Mouse (Mus musculus) monocyte, adult 5-6 weeks (primary cell): ENCODE measurements around the gene Ptpn14. TPM values are rescaled to one million over a fixed set of nuclear protein-coding genes. Genes with fewer than 3 reads are reported as not detected.

Experiments used
- ATAC-seq: fragments of 153-309, 156-312 bp; replicated peaks from 2 replicates; pipeline ENCODE4 v1.8.0; 2017; ENCODE audit warnings: mild to moderate bottlenecking; ENCODE audit not compliant: low TSS enrichment, insufficient number of reproducible peaks, severe bottlenecking, poor library complexity, low FRiP score
- total RNA-seq: library from RNA; stranded (forward); fragments of 200-1000, 200-491, 200-594 nt; gene quantifications from 3 replicates; pipeline ENCODE4 v1.2.3, GENCODE M21; 2017

The Ptpn14 gene
- total RNA-seq, 1 experiment from 2014 or later = 0.95 TPM

GRCm38 (mm10) chr1:189709001-189709400 is 19.1 kb upstream of the Ptpn14 start:
- ATAC-seq = no peak

GRCm38 (mm10) chr1:189715915-189716797 is 11.9 kb upstream of the Ptpn14 start:
- no peak for ATAC-seq

GRCm38 (mm10) chr1:189717546-189717945 is 10.5 kb upstream of the Ptpn14 start:
- ATAC-seq = no peak

GRCm38 (mm10) chr1:189718600-189718999 is 9.5 kb upstream of the Ptpn14 start:
- ATAC-seq = no peak

GRCm38 (mm10) chr1:189726121-189726520 is 1.9 kb upstream of the Ptpn14 start:
- ATAC-seq = no peak

GRCm38 (mm10) chr1:189727346-189727883 is 653 bp upstream of the Ptpn14 start:
- no peak for ATAC-seq

GRCm38 (mm10) chr1:189728784-189729115 is 682 bp downstream of the Ptpn14 start:
- no peak for ATAC-seq

- no peak for ATAC-seq
Measured at GRCm38 (mm10) chr1:189729141-189729815, 1.2 kb downstream of the Ptpn14 start.

- ATAC-seq = no peak
Measured at GRCm38 (mm10) chr1:189731697-189732096, 3.6 kb downstream of the Ptpn14 start.

- ATAC-seq = no peak
Measured at GRCm38 (mm10) chr1:189732156-189732555, 4.1 kb downstream of the Ptpn14 start.

- no peak for ATAC-seq
Measured at GRCm38 (mm10) chr1:189740075-189740474, 12.0 kb downstream of the Ptpn14 start.

GRCm38 (mm10) chr1:189742041-189742440 is 14.0 kb downstream of the Ptpn14 start:
- ATAC-seq = no peak

- ATAC-seq = no peak
Measured at GRCm38 (mm10) chr1:189743136-189743535, 15.1 kb downstream of the Ptpn14 start.

- ATAC-seq = no peak
Measured at GRCm38 (mm10) chr1:189744914-189745710, 17.0 kb downstream of the Ptpn14 start.

- no peak for ATAC-seq
Measured at GRCm38 (mm10) chr1:189746520-189746919, 18.5 kb downstream of the Ptpn14 start.

GRCm38 (mm10) chr1:189749789-189750188 is 21.7 kb downstream of the Ptpn14 start:
- ATAC-seq = no peak

- no peak for ATAC-seq
Measured at GRCm38 (mm10) chr1:189750233-189750632, 22.2 kb downstream of the Ptpn14 start.

- ATAC-seq = no peak
Measured at GRCm38 (mm10) chr1:189752245-189752644, 24.2 kb downstream of the Ptpn14 start.

- no peak for ATAC-seq
Measured at GRCm38 (mm10) chr1:189755072-189755471, 27.0 kb downstream of the Ptpn14 start.
